Mouse (Mus musculus) kidney, adult 2 months (tissue): ENCODE data around the gene Gm6358.

Source experiments
- CTCF ChIP-seq: fragments of 200-500 bp; conservative IDR thresholded peaks from 2 replicates; pipeline ENCODE4 v1.5.1; 2011; ENCODE audit warnings: low read depth, mild to moderate bottlenecking, control low read depth, low read length, moderate library complexity, mixed read lengths; ENCODE audit not compliant: insufficient read depth, insufficient read length
- POLR2A ChIP-seq: fragments of 200-500 bp; IDR thresholded peaks from one replicate; pipeline ENCODE4 v1.6.1; 2011; ENCODE audit warnings: low read depth, low read length, control low read depth

GRCm38 (mm10) chr16:89140551-89140950, at the start of gene Gm6358:
- TF ChIP-seq POLR2A (no peak), CTCF (no peak)
